ENCODE assay signal across 8 mouse cellular contexts in genomic region chr4:41522788-41523187, GRCm38 (mm10). TPM values are rescaled to one million over a fixed set of nuclear protein-coding genes. Genes with fewer than 3 reads are reported as not detected.
DNase-seq lines count a peak whose midpoint lies in the region; ATAC-seq and TF ChIP-seq lines count a peak whose summit lies in the region.

No protein-coding gene starts in this region.

- H3K4me2 ChIP-seq in neural tube, embryonic 15.5 days = no peak overlapping the region

- no peak overlapping the region for H3K27ac ChIP-seq in thymus, adult 2 months (ENCODE audit: control insufficient read depth, insufficient read depth, low read length)
- H3K27ac ChIP-seq in neural tube, embryonic 15.5 days (replicated peaks) = no peak overlapping the region

- TF ChIP-seq CTCF in thymus, adult 2 months (IDR thresholded peaks at IDR 0.05; ENCODE audit: borderline replicate concordance, control insufficient read depth, extremely low read depth, insufficient read depth, low read length, poor library complexity) = no peak
- 0 out of 2 replicates have a peak, but pooled peaks have one; percentile 10 for TF ChIP-seq CTCF in lung, adult 2 months (IDR thresholded peaks at IDR 0.05; ENCODE audit: insufficient read depth, low read length)

- no peaks in the 10 kb centered on the region for H3K27me3 ChIP-seq in thymus, adult 2 months (ENCODE audit: control insufficient read depth, insufficient read depth, low read length)
- H3K27me3 ChIP-seq in neural tube, embryonic 15.5 days (replicated peaks) = no peaks in the 10 kb centered on the region

- H3K4me1 ChIP-seq in thymus, adult 2 months (replicated peaks; ENCODE audit: control insufficient read depth, insufficient read depth, low read length) = no peaks in the 10 kb centered on the region
- H3K4me1 ChIP-seq in lung, adult 2 months (ENCODE audit: control insufficient read depth, insufficient read depth, low read length) = no peaks in the 10 kb centered on the region
- H3K4me1 ChIP-seq in neural tube, embryonic 15.5 days = peaks cover 17% of the 10 kb centered on the region

- H3K36me3 ChIP-seq in thymus, adult 2 months (ENCODE audit: control insufficient read depth, insufficient read depth, low read length) = no peaks in the 10 kb centered on the region
- H3K36me3 ChIP-seq in neural tube, embryonic 15.5 days = peaks cover 27% of the 10 kb centered on the region

- WGBS in thymus, adult 2 months = 71% methylated on average over 5 of the region's 5 CpGs
- WGBS in lung, adult 2 months = 59% methylated on average over 5 of the region's 5 CpGs
- WGBS in neural tube, embryonic 15.5 days = 55% methylated on average over 5 of the region's 5 CpGs

- peak; percentile 36 for DNase-seq in heart, adult 8-10 months (ENCODE audit: low spot score)
- no peak for DNase-seq in heart, adult 9 months (ENCODE audit: low spot score in 2 of 2)
- peak; percentile 26 for DNase-seq in thymus, adult 2 months
- DNase-seq in thymus, postnatal 36 days = no peak
- DNase-seq in lung, adult 2 months = peak; percentile 28

- H3K9ac ChIP-seq in neural tube, embryonic 15.5 days (replicated peaks) = no peak overlapping the region

- H3K4me3 ChIP-seq in thymus, adult 2 months (ENCODE audit: control insufficient read depth, insufficient read depth, low read length) = no peak overlapping the region
- H3K4me3 ChIP-seq in lung, adult 2 months (replicated peaks; ENCODE audit: extremely low read depth, low read depth, low read length) = no peak overlapping the region
- no peak overlapping the region for H3K4me3 ChIP-seq in neural tube, embryonic 15.5 days (replicated peaks)

- no peak for TF ChIP-seq POLR2A in thymus, adult 2 months (IDR thresholded peaks at IDR 0.05; ENCODE audit: control insufficient read depth, extremely low read depth, insufficient read depth, low read length, poor library complexity)
- no peak for TF ChIP-seq POLR2A in lung, adult 2 months (IDR thresholded peaks at IDR 0.05; ENCODE audit: borderline replicate concordance, extremely low read depth, low read depth, low read length)

- ATAC-seq in common myeloid progenitor, adult 5-6 weeks (replicated peaks; ENCODE audit: low read depth, poor library complexity, severe bottlenecking) = peak; percentile 58; the same call in 1 of the 2 replicates
- ATAC-seq in megakaryocyte-erythroid progenitor cell, adult 5-6 weeks (replicated peaks; ENCODE audit: low FRiP score, low TSS enrichment, poor library complexity, severe bottlenecking) = no peak
- no peak for ATAC-seq in neural tube, embryonic 15.5 days (ENCODE audit: low FRiP score)

- no peaks in the 10 kb centered on the region for H3K9me3 ChIP-seq in neural tube, embryonic 15.5 days (replicated peaks)

RNA-seq across cellular contexts. Expression of gene 1110017D15Rik, which starts 5.7 kb away (rescaled TPM):
- total RNA-seq in heart, adult 8-10 months (2022) = under 1 TPM in 1 of 4 experiments, not detected in 3; 0.41 TPM
- 0.87 and 1.7 TPM in 2 replicates for polyA plus RNA-seq in thymus, adult 2 months (2012; rRNA removed)
- 0.58 TPM in 1 of 2 replicates, not detected in the other for total RNA-seq in common myeloid progenitor, adult 5-6 weeks (2017)
- 40.8 and 50.3 TPM in 2 replicates for polyA plus RNA-seq in lung, adult 2 months (2012; rRNA removed)
- total RNA-seq in megakaryocyte-erythroid progenitor cell, adult 5-6 weeks (2014; fragmentation: Nextera tagmentation) = not detected in 2 replicates
- not detected in 2 replicates for total RNA-seq in megakaryocyte-erythroid progenitor cell, adult 5-6 weeks (2017)
- 8.6 and 10.1 TPM in 2 replicates for polyA plus RNA-seq in neural tube, embryonic 15.5 days (2015; fragmentation: Nextera tagmentation; extraction: Ambion mirVana)

RNA-seq across cellular contexts. Expression of gene AI464131, which starts 19.9 kb away (rescaled TPM):
- 10 to 100 TPM; 12.6 to 16.0 (median 13.7) TPM for total RNA-seq in heart, adult 8-10 months (2022)
- polyA plus RNA-seq in thymus, adult 2 months (2012; rRNA removed) = 2.1 and 2.6 TPM in 2 replicates
- 0.09 TPM in 1 of 2 replicates, not detected in the other for total RNA-seq in common myeloid progenitor, adult 5-6 weeks (2017)
- polyA plus RNA-seq in lung, adult 2 months (2012; rRNA removed) = 14.0 and 14.1 TPM in 2 replicates
- 0.15 TPM in 1 of 2 replicates, not detected in the other for total RNA-seq in megakaryocyte-erythroid progenitor cell, adult 5-6 weeks (2014; fragmentation: Nextera tagmentation)
- not detected in 2 replicates for total RNA-seq in megakaryocyte-erythroid progenitor cell, adult 5-6 weeks (2017)
- 7.8 and 8.3 TPM in 2 replicates for polyA plus RNA-seq in neural tube, embryonic 15.5 days (2015; fragmentation: Nextera tagmentation; extraction: Ambion mirVana)

RNA-seq across cellular contexts. Expression of gene Fam219a, which starts 46.5 kb away (rescaled TPM):
- total RNA-seq in heart, adult 8-10 months (2022) = 10 to 100 TPM; 12.3 to 16.5 (median 14.1) TPM
- 23.0 and 29.8 TPM in 2 replicates for polyA plus RNA-seq in thymus, adult 2 months (2012; rRNA removed)
- total RNA-seq in common myeloid progenitor, adult 5-6 weeks (2017) = 0.64 and 3.2 TPM in 2 replicates
- 63.5 and 94.2 TPM in 2 replicates for polyA plus RNA-seq in lung, adult 2 months (2012; rRNA removed)
- total RNA-seq in megakaryocyte-erythroid progenitor cell, adult 5-6 weeks (2014; fragmentation: Nextera tagmentation) = 1.7 and 1.9 TPM in 2 replicates
- 0.11 and 0.52 TPM in 2 replicates for total RNA-seq in megakaryocyte-erythroid progenitor cell, adult 5-6 weeks (2017)
- 15.2 and 17.9 TPM in 2 replicates for polyA plus RNA-seq in neural tube, embryonic 15.5 days (2015; fragmentation: Nextera tagmentation; extraction: Ambion mirVana)

RNA-seq across cellular contexts. Expression of gene Dnaic1, which starts 46.8 kb away (rescaled TPM):
- 1 to 10 TPM; 1.7 to 6.2 (median 3.5) TPM for total RNA-seq in heart, adult 8-10 months (2022)
- polyA plus RNA-seq in thymus, adult 2 months (2012; rRNA removed) = 0.18 and 0.96 TPM in 2 replicates
- not detected in 2 replicates for total RNA-seq in common myeloid progenitor, adult 5-6 weeks (2017)
- polyA plus RNA-seq in lung, adult 2 months (2012; rRNA removed) = 8.2 and 10.3 TPM in 2 replicates
- total RNA-seq in megakaryocyte-erythroid progenitor cell, adult 5-6 weeks (2014; fragmentation: Nextera tagmentation) = not detected in 2 replicates
- not detected in 2 replicates for total RNA-seq in megakaryocyte-erythroid progenitor cell, adult 5-6 weeks (2017)
- polyA plus RNA-seq in neural tube, embryonic 15.5 days (2015; fragmentation: Nextera tagmentation; extraction: Ambion mirVana) = 2.1 and 2.5 TPM in 2 replicates

RNA-seq across cellular contexts. Expression of gene Nudt2, which starts 57.8 kb away (rescaled TPM):
- 10 to 100 TPM; 32.9 to 48.6 (median 39.2) TPM for total RNA-seq in heart, adult 8-10 months (2022)
- 6.1 and 6.6 TPM in 2 replicates for polyA plus RNA-seq in thymus, adult 2 months (2012; rRNA removed)
- 21.6 and 32.4 TPM in 2 replicates for total RNA-seq in common myeloid progenitor, adult 5-6 weeks (2017)
- polyA plus RNA-seq in lung, adult 2 months (2012; rRNA removed) = 7.2 and 11.7 TPM in 2 replicates
- total RNA-seq in megakaryocyte-erythroid progenitor cell, adult 5-6 weeks (2014; fragmentation: Nextera tagmentation) = 18.1 and 27.4 TPM in 2 replicates
- total RNA-seq in megakaryocyte-erythroid progenitor cell, adult 5-6 weeks (2017) = 18.2 and 40.3 TPM in 2 replicates
- 62.8 and 71.6 TPM in 2 replicates for polyA plus RNA-seq in neural tube, embryonic 15.5 days (2015; fragmentation: Nextera tagmentation; extraction: Ambion mirVana)

Comparison
In these comparisons a context has a peak if more than half of its experiments do, and no peak if none do; other contexts are left out.
1. DNase-seq: peak in heart, adult 8-10 months (single experiment), thymus, adult 2 months (single experiment) and lung, adult 2 months (single experiment); none in heart, adult 9 months (0 of 2) and thymus, postnatal 36 days (0 of 2).
2. RNA of gene AI464131, which starts 19.9 kb away (total RNA-seq): 12.6 to 16.0 TPM in heart, adult 8-10 months; 0.15 TPM in megakaryocyte-erythroid progenitor cell, adult 5-6 weeks and 0.09 TPM in common myeloid progenitor, adult 5-6 weeks; every median in the first group is over 10 times any median in the second.